Mouse (Mus musculus): ENCODE results near the gene Ugt2a1. TPM values are rescaled to one million over a fixed set of nuclear protein-coding genes. Genes with fewer than 3 reads are reported as not detected.

Gene Ugt2a1
- total RNA-seq, 2 experiments from 2014 or later = not detected

Other genes starting within 250 kb of the Ugt2a1 start
- under 1 TPM; 0.45 to 0.93 TPM for gene Ugt2b37, start 236.1 kb downstream of the Ugt2a1 start, total RNA-seq (2021)
- 1 to 10 TPM in 1 of 2 experiments, under 1 TPM in 1; 0.85 to 1.7 TPM for gene Ugt2a3, start 153.7 kb downstream of the Ugt2a1 start, total RNA-seq (2021)
- under 1 TPM in 1 of 2 experiments, not detected in 1; 0.36 TPM for gene Ugt2b38, start 66.7 kb downstream of the Ugt2a1 start, total RNA-seq (2021)
- not detected for gene Ugt2a2, start 8.6 kb downstream of the Ugt2a1 start, total RNA-seq (2021)
- not detected for gene Gm43638, start 4.1 kb downstream of the Ugt2a1 start, total RNA-seq (2021)
- gene Sult1b1, start 47.3 kb upstream of the Ugt2a1 start, total RNA-seq (2021) = under 1 TPM; 0.30 to 0.84 TPM
- 10 to 100 TPM in 1 of 2 experiments, 1 to 10 TPM in 1; 6.0 to 16.6 TPM for gene Sult1d1, start 78.2 kb upstream of the Ugt2a1 start, total RNA-seq (2021)
- under 1 TPM in 1 of 2 experiments, not detected in 1; 0.84 TPM for gene Sult1e1, start 100.7 kb upstream of the Ugt2a1 start, total RNA-seq (2021)
- not detected for gene Csn1s1, start 175.3 kb upstream of the Ugt2a1 start, total RNA-seq (2021)
- not detected for gene Csn2, start 208.8 kb upstream of the Ugt2a1 start, total RNA-seq (2021)